Mouse (Mus musculus) cerebellum, adult 9-11 months (tissue): ENCODE measurements around the gene Nexn.
"Not testable (repeated sequence)": the region's sequence is repeated elsewhere in the genome, so short reads cannot be mapped to it uniquely, and the experiment has no call there.

Experiments
- DNase-seq: peaks from one replicate; pipeline ENCODE4 v3.0.0; 2022

The Nexn gene

GRCm38 (mm10) chr3:152266036-152266421 lies at the start of gene Nexn:
TSS of gene Nexn (minus strand) at chr3:152266350.
- no peak for DNase-seq

GRCm38 (mm10) chr3:152315613-152316012 lies 49.5 kb upstream of the Nexn start:
- DNase-seq = peak; percentile 62

GRCm38 (mm10) chr3:152314666-152315065 lies 48.5 kb upstream of the Nexn start:
- DNase-seq = not testable (repeated sequence)

- DNase-seq = no peak
Observed at GRCm38 (mm10) chr3:152309250-152309645, 43.1 kb upstream of the Nexn start.

- no peak for DNase-seq
Observed at GRCm38 (mm10) chr3:152308485-152309249, 42.5 kb upstream of the Nexn start.

- DNase-seq = no peak
Observed at GRCm38 (mm10) chr3:152305971-152306370, 39.8 kb upstream of the Nexn start.

- no peak for DNase-seq
Observed at GRCm38 (mm10) chr3:152305080-152305479, 38.9 kb upstream of the Nexn start.

GRCm38 (mm10) chr3:152304093-152304815 lies 38.1 kb upstream of the Nexn start:
- no peak for DNase-seq

- no peak for DNase-seq
Observed at GRCm38 (mm10) chr3:152302991-152303390, 36.8 kb upstream of the Nexn start.

GRCm38 (mm10) chr3:152300376-152301337 lies 34.5 kb upstream of the Nexn start:
- DNase-seq = no peak

GRCm38 (mm10) chr3:152295896-152296295 lies 29.7 kb upstream of the Nexn start:
- no peak for DNase-seq

- no peak for DNase-seq
Observed at GRCm38 (mm10) chr3:152294400-152294799, 28.2 kb upstream of the Nexn start.

- no peak for DNase-seq
Observed at GRCm38 (mm10) chr3:152293530-152294181, 27.5 kb upstream of the Nexn start.

GRCm38 (mm10) chr3:152291895-152292294 lies 25.7 kb upstream of the Nexn start:
- no peak for DNase-seq

- peak; percentile 5 for DNase-seq
Observed at GRCm38 (mm10) chr3:152290175-152290798, 24.1 kb upstream of the Nexn start.

- no peak for DNase-seq
Observed at GRCm38 (mm10) chr3:152288740-152289139, 22.6 kb upstream of the Nexn start.

- DNase-seq = no peak
Observed at GRCm38 (mm10) chr3:152288276-152288675, 22.1 kb upstream of the Nexn start.

- no peak for DNase-seq
Observed at GRCm38 (mm10) chr3:152287810-152288209, 21.7 kb upstream of the Nexn start.

- DNase-seq = no peak
Observed at GRCm38 (mm10) chr3:152284759-152285158, 18.6 kb upstream of the Nexn start.

- DNase-seq = no peak
Observed at GRCm38 (mm10) chr3:152284306-152284705, 18.2 kb upstream of the Nexn start.

GRCm38 (mm10) chr3:152282126-152282525 lies 16.0 kb upstream of the Nexn start:
- DNase-seq = no peak

GRCm38 (mm10) chr3:152278431-152278830 lies 12.3 kb upstream of the Nexn start:
- DNase-seq = no peak
